9 mouse cellular contexts compared by ENCODE assay signal in genomic region chr2:34970092-34970750, GRCm38 (mm10). TPM values are rescaled to one million over a fixed set of nuclear protein-coding genes. Genes with fewer than 3 reads are reported as not detected.
DNase-seq lines count a peak whose midpoint lies in the region; ATAC-seq and TF ChIP-seq lines count a peak whose summit lies in the region.
"Had no signal": no experiment of that assay in that cellular context is flagged by ENCODE, and none has a peak within 500 bp of the region (broad histone marks: within the 10 kb centered on the region; RNA-seq: fewer than 3 reads in every experiment).

No protein-coding gene starts in this region.

- H3K27ac ChIP-seq in thymus, adult 2 months (ENCODE audit: control insufficient read depth, insufficient read depth, low read length) = no peak overlapping the region
- H3K27ac ChIP-seq: embryonic facial prominence, embryonic 13.5 days had no signal

- no peaks in the 10 kb centered on the region for H3K36me3 ChIP-seq in thymus, adult 2 months (ENCODE audit: control insufficient read depth, insufficient read depth, low read length)
- H3K36me3 ChIP-seq: embryonic facial prominence, embryonic 13.5 days had no signal

- peak; percentile 76 for ATAC-seq in megakaryocyte progenitor cell, adult 5-6 weeks (replicated peaks; ENCODE audit: poor library complexity)

- intact Hi-C loops in gastrocnemius, postnatal 36 days (cut with DNase I) = loop anchor here (5.0 kb wide), 4 partner anchors 73 to 303 kb away; partner anchors contain the start of genes Cutal and Psmd5

- peak; percentile 63 for DNase-seq in layer of hippocampus, adult 11-12 months (ENCODE audit: low spot score)
- DNase-seq in layer of hippocampus, adult 9-11 months = no peak
- peak; percentile 42 for DNase-seq in T-cell, adult 2 months (ENCODE audit: low spot score)
- DNase-seq in cerebellum, adult 9-11 months = peak; percentile 63
- DNase-seq in gastrocnemius, postnatal 36 days = peak; percentile 73 to 75
- peak; percentile 84 for DNase-seq in kidney, postnatal 14 days
- DNase-seq in thymus, adult 2 months = peak; percentile 82

- TF ChIP-seq POLR2A in thymus, adult 2 months (IDR thresholded peaks at IDR 0.05; ENCODE audit: control insufficient read depth, extremely low read depth, insufficient read depth, low read length, poor library complexity) = no peak

- no peak overlapping the region for H3K4me3 ChIP-seq in thymus, adult 2 months (ENCODE audit: control insufficient read depth, insufficient read depth, low read length)
- H3K4me3 ChIP-seq: embryonic facial prominence, embryonic 13.5 days had no signal

- no peaks in the 10 kb centered on the region for H3K27me3 ChIP-seq in thymus, adult 2 months (ENCODE audit: control insufficient read depth, insufficient read depth, low read length)
- H3K27me3 ChIP-seq: embryonic facial prominence, embryonic 13.5 days had no signal

- 33% methylated on average over 9 of the region's 9 CpGs for WGBS in thymus, adult 2 months

- TF ChIP-seq CTCF in thymus, adult 2 months (IDR thresholded peaks at IDR 0.05; ENCODE audit: borderline replicate concordance, control insufficient read depth, extremely low read depth, insufficient read depth, low read length, poor library complexity) = peak; percentile 96

- H3K4me1 ChIP-seq in thymus, adult 2 months (replicated peaks; ENCODE audit: control insufficient read depth, insufficient read depth, low read length) = peaks cover 37% of the 10 kb centered on the region

RNA-seq across cellular contexts. Expression of gene Traf1, which starts 8.6 kb away (rescaled TPM):
- 1 to 10 TPM in 1 of 2 experiments, under 1 TPM in 1; 0.76 to 1.1 TPM for total RNA-seq in gastrocnemius, postnatal 36 days (2021)
- 1.3 and 1.4 TPM in 2 replicates for total RNA-seq in megakaryocyte progenitor cell, adult 5-6 weeks (2015)
- total RNA-seq in megakaryocyte progenitor cell, adult 5-6 weeks (2017) = 0.61 TPM in 1 of 2 replicates, not detected in the other
- 76.7 and 80.4 TPM in 2 replicates for polyA plus RNA-seq in thymus, adult 2 months (2012; rRNA removed)

RNA-seq across cellular contexts. Expression of gene Phf19, which starts 56.4 kb away (rescaled TPM):
- under 1 TPM; 0.38 to 0.64 TPM for total RNA-seq in gastrocnemius, postnatal 36 days (2021)
- total RNA-seq in megakaryocyte progenitor cell, adult 5-6 weeks (2015) = 6.9 and 8.8 TPM in 2 replicates
- 6.5 and 10.0 TPM in 2 replicates for total RNA-seq in megakaryocyte progenitor cell, adult 5-6 weeks (2017)
- polyA plus RNA-seq in thymus, adult 2 months (2012; rRNA removed) = 18.8 and 24.1 TPM in 2 replicates

Comparison
In these comparisons a context has a peak if more than half of its experiments do, and no peak if none do; other contexts are left out.
1. RNA of gene Phf19, which starts 56.4 kb away (total RNA-seq): 6.5 to 10.0 TPM in megakaryocyte progenitor cell, adult 5-6 weeks; 0.38 to 0.64 TPM in gastrocnemius, postnatal 36 days; every median in the first group is over 4 times any median in the second.